ENCODE assay signal across 9 mouse cellular contexts in genomic region chr2:135797677-135798546, GRCm38 (mm10).
A peak's percentile ranks its signal among the peaks of the same experiment; 100 is the strongest.
DNase-seq lines count a peak whose midpoint lies in the region; ATAC-seq and TF ChIP-seq lines count a peak whose summit lies in the region.
"Had no signal": no experiment of that assay in that cellular context is flagged by ENCODE, and none has a peak within 500 bp of the region (broad histone marks: within the 10 kb centered on the region; RNA-seq: fewer than 3 reads in every experiment).

No protein-coding gene starts in this region.

- H3K4me1 ChIP-seq in forebrain, postnatal 0 days (ENCODE audit: insufficient read depth), result peaks cover 6% of the 10 kb centered on the region
- H3K4me1 ChIP-seq: liver, embryonic 15.5 days had no signal

- H3K27me3 ChIP-seq in forebrain, postnatal 0 days (ENCODE audit: insufficient read depth, low read length), result no peaks in the 10 kb centered on the region
- H3K27me3 ChIP-seq: liver, embryonic 15.5 days had no signal

- H3K4me2 ChIP-seq in forebrain, postnatal 0 days (ENCODE audit: low read depth), result no peak overlapping the region
- H3K4me2 ChIP-seq: liver, embryonic 15.5 days had no signal

- no peaks in the 10 kb centered on the region for H3K9me3 ChIP-seq in forebrain, postnatal 0 days (ENCODE audit: low read length)
- H3K9me3 ChIP-seq: liver, embryonic 15.5 days had no signal

- no peak overlapping the region for H3K9ac ChIP-seq in forebrain, postnatal 0 days
- H3K9ac ChIP-seq: liver, embryonic 15.5 days had no signal

- no peaks in the 10 kb centered on the region for H3K36me3 ChIP-seq in forebrain, postnatal 0 days (ENCODE audit: insufficient read depth)
- H3K36me3 ChIP-seq: liver, embryonic 15.5 days had no signal

- H3K27ac ChIP-seq in layer of hippocampus, adult 2 months, result peak overlapping the region; percentile 66
- H3K27ac ChIP-seq in forebrain, postnatal 0 days (ENCODE audit: low read depth, low read length), result peak overlapping the region; percentile 70
- H3K27ac ChIP-seq: liver, embryonic 15.5 days had no signal

- no peak overlapping the region for H3K4me3 ChIP-seq in layer of hippocampus, adult 2 months
- no peak overlapping the region for H3K4me3 ChIP-seq in forebrain, postnatal 0 days (ENCODE audit: low read depth, low read length)
- H3K4me3 ChIP-seq: liver, embryonic 15.5 days had no signal

- DNase-seq in layer of hippocampus, adult 2 months (ENCODE audit: low spot score in 2 of 2), result no peak
- no peak for DNase-seq in layer of hippocampus, adult 11-12 months (ENCODE audit: low spot score)
- peak; percentile 48 for DNase-seq in adipocyte (ENCODE audit: low spot score)
- peak; percentile 17 for DNase-seq in forebrain, postnatal 0 days
- DNase-seq in c-Kit-positive CD71-positive TER-119-positive erythroid progenitor cells, embryonic 14.5 days (ENCODE audit: low spot score), result no peak
- no peak for DNase-seq in adrenal gland, adult 18-20 months (ENCODE audit: low spot score in 2 of 2)
- DNase-seq in lung, adult 18-20 months, result no peak

- WGBS in forebrain, postnatal 0 days, result 21% methylated on average over 5 of the region's 5 CpGs

- ATAC-seq in forebrain, postnatal 0 days, result peak; percentile 50
- peak; percentile 43; the same call in 1 of the 2 replicates for ATAC-seq in megakaryocyte progenitor cell, adult 5-6 weeks (replicated peaks; ENCODE audit: poor library complexity)

- no peak for TF ChIP-seq CTCF in layer of hippocampus, adult 2 months (conservative IDR thresholded peaks at IDR 0.05)
- TF ChIP-seq CTCF in forebrain, postnatal 0 days (IDR thresholded peaks at IDR 0.05; ENCODE audit: low read depth), result no peak

Comparison
In these comparisons a context has a peak if more than half of its experiments do, and no peak if none do; other contexts are left out.
1. DNase-seq: peak in adipocyte (single experiment) and forebrain, postnatal 0 days (single experiment); none in layer of hippocampus, adult 2 months (0 of 2), layer of hippocampus, adult 11-12 months (single experiment), c-Kit-positive CD71-positive TER-119-positive erythroid progenitor cells, embryonic 14.5 days (single experiment), adrenal gland, adult 18-20 months (0 of 2) and lung, adult 18-20 months (0 of 2).